Mouse (Mus musculus) liver, embryonic 11.5 days (tissue): Measurements from ENCODE around the gene Gcm1. TPM values are rescaled to one million over a fixed set of nuclear protein-coding genes. Genes with fewer than 3 reads are reported as not detected.
A peak's percentile ranks its signal among the peaks of the same experiment; 100 is the strongest.

Source experiments
- ATAC-seq: fragments of 200-750 bp; cut with Nextera tagmentation; replicated peaks from 2 replicates; pipeline ENCODE4 v1.8.0; 2017; ENCODE audit warnings: moderate number of reproducible peaks, mild to moderate bottlenecking, moderate TSS enrichment, moderate library complexity; ENCODE audit not compliant: low FRiP score
- DNase-seq: peaks from one replicate; pipeline ENCODE4 v3.0.0-alpha.2; 2017; ENCODE audit warnings: low spot score
- H3K27ac ChIP-seq: fragments of 300-500 bp; sonication (generic); 2 replicates; pipeline ENCODE4 v1.5.1; 2014; ENCODE audit warnings: mild to moderate bottlenecking, low read depth, low read length, control low read depth
- H3K27me3 ChIP-seq: fragments of 300-500 bp; sonication (generic); replicated peaks from 2 replicates; pipeline ENCODE4 v1.6.1; 2014; ENCODE audit warnings: low read length, mixed read lengths; ENCODE audit not compliant: control insufficient read depth, insufficient read depth
- H3K36me3 ChIP-seq: fragments of 300-500 bp; sonication (generic); 2 replicates; pipeline ENCODE4 v1.6.1; 2014; ENCODE audit warnings: mild to moderate bottlenecking, low read length, moderate library complexity, mixed read lengths; ENCODE audit not compliant: control insufficient read depth, insufficient read depth
- H3K4me1 ChIP-seq: fragments of 300-500 bp; sonication (generic); replicated peaks from 2 replicates; pipeline ENCODE4 v1.6.1; 2014; ENCODE audit warnings: low read length, mixed read lengths; ENCODE audit not compliant: control insufficient read depth, insufficient read depth
- H3K4me2 ChIP-seq: fragments of 300-500 bp; sonication (generic); 2 replicates; pipeline ENCODE4 v1.6.1; 2014; ENCODE audit warnings: mild to moderate bottlenecking, control low read depth, moderate library complexity
- H3K4me3 ChIP-seq: fragments of 300-500 bp; sonication (generic); 2 replicates; pipeline ENCODE4 v1.5.1; 2014; ENCODE audit warnings: low read depth, low read length, control low read depth
- H3K9ac ChIP-seq: fragments of 300-500 bp; sonication (generic); 2 replicates; pipeline ENCODE4 v1.6.1; 2014; ENCODE audit warnings: low read depth, low read length, control low read depth
- H3K9me3 ChIP-seq: fragments of 300-500 bp; sonication (generic); 2 replicates; pipeline ENCODE4 v1.6.1; 2016; ENCODE audit warnings: low read length, inconsistent platforms, mixed read lengths; ENCODE audit not compliant: control insufficient read depth
- WGBS: fragments of 180-500 bp; shearing (Covaris S2); extraction: QIAGEN DNeasy Blood & Tissue Kit; methylation state at CpG from one replicate; pipeline ENCODE4 v1.1.7; 2014; 5-methylcytosine and 5-hydroxymethylcytosine counted together
- polyA plus RNA-seq: library from polyadenylated mRNA; unstranded; fragments of >200 nt; fragmentation: Nextera tagmentation; extraction: Ambion mirVana; gene quantifications from 2 replicates; pipeline ENCODE4 v1.2.1, GENCODE M21; 2014

The Gcm1 gene
- polyA plus RNA-seq, 1 experiment from 2014 or later = not detected

DNA sequence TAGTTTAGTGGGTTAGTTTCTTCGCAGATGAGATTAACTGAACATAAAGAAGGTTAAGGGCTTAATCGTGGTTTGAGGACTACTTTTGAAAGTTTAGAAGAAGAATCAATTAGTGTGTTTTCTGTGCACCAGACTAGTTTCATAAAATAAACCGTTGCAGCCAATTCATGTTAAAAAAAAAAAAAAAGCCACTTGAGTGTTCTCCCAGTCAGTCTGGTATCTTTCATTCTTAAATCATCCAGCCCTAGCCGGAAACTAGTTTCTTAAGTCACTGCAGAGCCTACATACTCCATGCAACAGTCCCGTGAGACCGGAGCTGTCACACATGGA lies 55.8 kb downstream of the Gcm1 start:
- H3K4me1 ChIP-seq = peaks cover 19% of the 10 kb centered on the region
- no peak for DNase-seq
- no peak for ATAC-seq

GRCm38 (mm10) chr9:78107912-78108795 lies 56.4 kb downstream of the Gcm1 start:
- Histone ChIP-seq H3K9me3 (no peaks in the 10 kb centered on the region), H3K27ac (peak overlapping the region; percentile 91), H3K27me3 (no peaks in the 10 kb centered on the region), H3K4me2 (peak overlapping the region; percentile 81), H3K9ac (peak overlapping the region; percentile 97), H3K4me3 (peak overlapping the region; percentile 85), H3K36me3 (no peaks in the 10 kb centered on the region), H3K4me1 (peaks cover 19% of the 10 kb centered on the region)
- under 1% methylated on average over 88 of the region's 88 CpGs for WGBS
- DNase-seq (peak; percentile 84), ATAC-seq (peak; percentile 74)

More for the DNA sequence above, 55.8 kb downstream of the Gcm1 start:
- H3K27me3 ChIP-seq = no peaks in the 10 kb centered on the region
- no peaks in the 10 kb centered on the region for H3K36me3 ChIP-seq
- H3K4me2 ChIP-seq = peak overlapping the region; percentile 81
- peak overlapping the region; percentile 91 for H3K27ac ChIP-seq
- WGBS = 16% methylated on average over 6 of the region's 6 CpGs
- peak overlapping the region; percentile 97 for H3K9ac ChIP-seq
- H3K9me3 ChIP-seq = no peaks in the 10 kb centered on the region
- H3K4me3 ChIP-seq = peak overlapping the region; percentile 85

DNA sequence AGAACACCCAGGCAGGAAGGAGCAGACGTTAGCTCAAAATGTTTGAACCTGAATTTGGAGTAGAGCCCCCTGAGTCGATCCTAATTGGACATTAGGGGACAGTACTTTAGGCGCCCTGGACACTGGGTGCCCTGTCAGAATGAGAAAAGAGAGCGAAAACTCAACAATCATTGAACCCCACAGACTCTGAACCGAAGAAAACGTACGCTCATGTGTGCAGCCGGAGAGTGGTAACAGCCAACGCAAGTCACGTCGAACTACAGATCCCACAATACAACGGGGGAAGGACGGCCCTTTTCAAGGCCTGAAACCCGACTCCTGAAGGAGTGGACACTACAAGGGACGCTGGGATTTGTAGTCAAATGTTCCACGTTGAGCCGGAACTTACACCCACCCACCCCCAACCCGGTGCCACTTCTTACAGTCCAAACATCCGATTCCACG lies 57.1 kb downstream of the Gcm1 start, which contains the start of the genes Fbxo9 and Ick:
Gene Fbxo9 (minus strand): TSS at position 270 of the 444 bp plus-strand sequence.
Gene Ick (plus strand): TSS at position 397 of the 444 bp plus-strand sequence.
- Histone ChIP-seq H3K4me2 (peak within 1 kb of the TSS; percentile 81), H3K36me3 (no peaks in the 10 kb centered on the region), H3K27ac (peak within 1 kb of the TSS; percentile 91), H3K9ac (peak within 1 kb of the TSS; percentile 97), H3K27me3 (no peaks in the 10 kb centered on the region), H3K9me3 (no peaks in the 10 kb centered on the region), H3K4me3 (peak within 1 kb of the TSS; percentile 85), H3K4me1 (peaks cover 22% of the 10 kb centered on the region)
- under 1% methylated on average over 20 of the region's 20 CpGs for WGBS
- DNase-seq (peak; percentile 82), ATAC-seq (peak; percentile 87)

GRCm38 (mm10) chr9:78109656-78110055 lies 57.9 kb downstream of the Gcm1 start:
- WGBS = 34% methylated on average over 5 of the region's 5 CpGs
- Histone ChIP-seq H3K4me3 (peak overlapping the region; percentile 85), H3K4me2 (peak overlapping the region; percentile 81), H3K27me3 (no peaks in the 10 kb centered on the region), H3K4me1 (peaks cover 22% of the 10 kb centered on the region), H3K9me3 (no peaks in the 10 kb centered on the region), H3K27ac (no peak overlapping the region), H3K9ac (no peak overlapping the region), H3K36me3 (no peaks in the 10 kb centered on the region)
- DNase-seq = no peak
- no peak for ATAC-seq

DNA sequence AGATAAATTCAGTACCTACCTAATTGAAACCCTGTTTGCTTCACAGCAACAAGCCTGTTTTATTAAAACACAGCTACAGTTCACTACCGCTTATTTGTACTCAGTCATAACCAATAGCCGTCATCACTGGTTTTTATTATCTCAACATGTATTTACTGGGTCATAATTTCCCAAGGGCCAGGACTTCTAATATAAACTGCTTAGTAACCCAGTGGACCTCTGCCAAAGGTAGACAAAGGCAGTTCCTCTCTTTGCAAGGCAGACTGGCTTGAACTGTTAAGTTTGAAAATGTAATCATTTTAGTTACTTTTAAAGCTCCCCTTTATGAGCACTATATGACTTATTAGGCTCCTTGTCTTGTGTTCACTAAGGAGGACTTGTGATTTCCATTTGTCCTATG lies 59.7 kb downstream of the Gcm1 start:
- no peaks in the 10 kb centered on the region for H3K9me3 ChIP-seq
- DNase-seq = no peak
- H3K36me3 ChIP-seq = no peaks in the 10 kb centered on the region
- no peak for ATAC-seq
- H3K27ac ChIP-seq = no peak overlapping the region
- no peaks in the 10 kb centered on the region for H3K27me3 ChIP-seq
- WGBS = 93% methylated on average over 2 of the region's 2 CpGs
- no peak overlapping the region for H3K4me3 ChIP-seq
- no peak overlapping the region for H3K4me2 ChIP-seq
- peaks cover 14% of the 10 kb centered on the region for H3K4me1 ChIP-seq
- H3K9ac ChIP-seq = no peak overlapping the region

DNA sequence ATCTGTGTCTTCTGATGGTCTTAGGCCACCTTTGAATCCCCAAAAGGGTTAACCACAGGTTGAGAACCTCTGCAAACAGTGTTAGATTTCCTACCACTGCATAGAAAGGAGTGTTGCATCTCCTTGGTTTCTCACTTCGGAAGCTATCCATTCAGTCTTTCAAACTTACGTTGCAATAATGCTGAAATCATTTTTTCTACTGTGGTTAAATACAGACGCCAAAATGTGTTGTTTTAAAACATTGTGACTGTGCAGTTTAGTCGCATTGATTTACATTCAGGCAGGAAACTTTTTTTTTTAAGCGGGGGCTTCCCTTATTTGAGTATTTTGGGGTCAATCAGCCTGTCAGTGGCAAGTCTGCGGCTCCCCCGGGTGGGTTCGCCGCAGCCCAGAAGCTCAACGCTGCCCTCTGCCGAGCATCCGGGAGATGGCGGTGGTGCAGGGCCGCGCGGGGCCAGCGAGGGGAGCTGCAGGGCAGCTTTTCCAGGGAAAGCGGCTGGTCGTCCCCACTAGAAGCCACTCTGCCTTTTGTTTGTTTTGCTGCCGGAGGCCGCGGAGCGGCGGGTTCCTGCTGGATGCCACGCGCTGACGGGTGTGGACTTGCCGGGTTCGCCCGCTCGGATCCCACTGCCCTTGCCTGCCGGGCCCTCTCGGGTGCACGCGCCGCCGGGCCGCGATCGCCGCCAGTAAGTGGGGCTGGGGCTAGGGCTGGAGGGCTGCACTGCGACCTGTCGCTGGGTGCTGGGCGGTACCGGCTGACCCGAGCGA lies 61.2 kb downstream of the Gcm1 start:
- H3K4me3 ChIP-seq = peak overlapping the region; percentile 85
- H3K9ac ChIP-seq = peak overlapping the region; percentile 89
- peaks cover 15% of the 10 kb centered on the region for H3K4me1 ChIP-seq
- H3K27ac ChIP-seq = peak overlapping the region; percentile 74; the same call in 1 of the 2 replicates
- ATAC-seq (peak; percentile 68), DNase-seq (peak; percentile 90)
- H3K9me3 ChIP-seq = no peaks in the 10 kb centered on the region
- no peaks in the 10 kb centered on the region for H3K36me3 ChIP-seq
- WGBS = 2% methylated on average over 47 of the region's 47 CpGs
- H3K4me2 ChIP-seq = peak overlapping the region; percentile 75
- H3K27me3 ChIP-seq = no peaks in the 10 kb centered on the region

GRCm38 (mm10) chr9:78113538-78113885 lies 61.8 kb downstream of the Gcm1 start:
- no peaks in the 10 kb centered on the region for H3K9me3 ChIP-seq
- H3K4me1 ChIP-seq = peaks cover 17% of the 10 kb centered on the region
- WGBS = under 1% methylated on average over 14 of the region's 14 CpGs
- peak overlapping the region; percentile 85 for H3K4me3 ChIP-seq
- peak overlapping the region; percentile 89 for H3K9ac ChIP-seq
- ATAC-seq (peak; percentile 1; the same call in 1 of the 2 replicates), DNase-seq (no peak)
- no peaks in the 10 kb centered on the region for H3K27me3 ChIP-seq
- H3K27ac ChIP-seq = peak overlapping the region; percentile 74; the same call in 1 of the 2 replicates
- H3K4me2 ChIP-seq = peak overlapping the region; percentile 75
- no peaks in the 10 kb centered on the region for H3K36me3 ChIP-seq
